In the genomic region with DNA sequence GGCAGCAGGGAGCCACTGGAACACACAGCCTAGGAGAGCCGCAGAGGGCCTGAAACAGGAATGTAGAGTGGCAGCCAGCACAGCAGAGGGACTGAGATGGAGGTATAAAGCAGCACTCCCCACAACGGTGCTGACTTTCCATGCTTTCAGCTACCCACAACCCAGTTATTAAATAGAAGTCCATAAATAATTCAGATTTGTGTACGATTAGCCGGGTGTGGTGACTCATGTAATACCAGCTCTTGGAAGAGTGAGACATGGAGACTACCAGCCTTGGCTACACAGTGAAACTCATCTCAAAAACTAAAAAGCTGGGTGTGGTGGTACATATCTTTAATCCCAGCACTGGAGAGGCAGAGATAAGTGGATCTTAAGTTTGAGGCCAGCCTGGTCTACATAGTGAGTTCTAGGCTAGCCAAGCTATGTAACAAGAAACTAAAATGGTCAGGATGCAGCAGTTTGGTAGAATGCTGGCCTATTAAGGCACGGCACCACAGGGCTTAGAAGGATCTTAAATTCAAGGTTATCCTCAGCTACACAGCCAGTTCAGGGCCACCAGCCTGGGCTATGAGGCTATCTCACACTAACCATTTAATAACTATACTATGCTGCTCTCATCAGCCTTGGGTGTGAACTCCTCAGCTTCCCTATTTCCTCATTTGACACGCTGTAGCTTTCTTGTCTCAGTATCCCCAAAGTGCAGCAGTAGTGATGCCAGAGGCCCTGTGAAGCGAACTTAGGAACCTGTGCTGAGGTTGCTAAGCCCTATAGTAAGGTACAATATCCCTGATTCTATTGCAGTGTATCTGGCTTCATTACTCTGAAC, we compare ENCODE assay signal across 12 mouse cellular contexts. TPM values are rescaled to one million over a fixed set of nuclear protein-coding genes. Genes with fewer than 3 reads are reported as not detected.
DNase-seq lines count a peak whose midpoint lies in the region; ATAC-seq and TF ChIP-seq lines count a peak whose summit lies in the region.
"Had no signal": no experiment of that assay in that cellular context is flagged by ENCODE, and none has a peak within 500 bp of the region (broad histone marks: within the 10 kb centered on the region; RNA-seq: fewer than 3 reads in every experiment).

No protein-coding gene starts in this region.

- no peaks in the 10 kb centered on the region for H3K9me3 ChIP-seq in hindbrain, embryonic 12.5 days (replicated peaks)
- H3K9me3 ChIP-seq in hindbrain, embryonic 11.5 days (ENCODE audit: control insufficient read depth, low read length), result no peaks in the 10 kb centered on the region
- no peaks in the 10 kb centered on the region for H3K9me3 ChIP-seq in midbrain, embryonic 12.5 days
- no peaks in the 10 kb centered on the region for H3K9me3 ChIP-seq in midbrain, embryonic 14.5 days (ENCODE audit: control insufficient read depth, low read length)

- intact Hi-C loops in left cerebral cortex, postnatal 14 days (cut with DNase I), result no loop called here

- TF ChIP-seq CTCF in embryonic fibroblast, embryonic 13.5 days (IDR thresholded peaks at IDR 0.05; ENCODE audit: borderline replicate concordance, insufficient read depth, low read length), result no peak

- H3K27me3 ChIP-seq in hindbrain, embryonic 12.5 days, result no peaks in the 10 kb centered on the region
- H3K27me3 ChIP-seq in hindbrain, embryonic 11.5 days (ENCODE audit: control insufficient read depth, insufficient read depth, low read length), result no peaks in the 10 kb centered on the region
- H3K27me3 ChIP-seq in midbrain, embryonic 12.5 days, result no peaks in the 10 kb centered on the region
- H3K27me3 ChIP-seq in midbrain, embryonic 14.5 days (ENCODE audit: control insufficient read depth, insufficient read depth, low read length), result no peaks in the 10 kb centered on the region

- peak overlapping the region; percentile 97; the same call in 1 of the 2 replicates for H3K9ac ChIP-seq in hindbrain, embryonic 12.5 days
- H3K9ac ChIP-seq in hindbrain, embryonic 11.5 days (ENCODE audit: low read depth, low read length), result no peak overlapping the region
- no peak overlapping the region for H3K9ac ChIP-seq in midbrain, embryonic 12.5 days (replicated peaks)
- no peak overlapping the region for H3K9ac ChIP-seq in midbrain, embryonic 14.5 days (replicated peaks; ENCODE audit: low read length)

- peak; percentile 12; the same call in 1 of the 2 replicates for TF ChIP-seq POLR2A in embryonic fibroblast, embryonic 13.5 days (IDR thresholded peaks at IDR 0.05; ENCODE audit: low read depth, low read length)

- H3K4me2 ChIP-seq in hindbrain, embryonic 12.5 days (replicated peaks), result no peak overlapping the region
- H3K4me2 ChIP-seq in hindbrain, embryonic 11.5 days (replicated peaks; ENCODE audit: low read depth, low read length), result no peak overlapping the region
- H3K4me2 ChIP-seq in midbrain, embryonic 12.5 days (replicated peaks), result peak overlapping the region; percentile 68
- H3K4me2 ChIP-seq in midbrain, embryonic 14.5 days (ENCODE audit: low read length), result no peak overlapping the region

- peaks cover 26% of the 10 kb centered on the region for H3K4me1 ChIP-seq in hindbrain, embryonic 12.5 days
- H3K4me1 ChIP-seq in hindbrain, embryonic 11.5 days (replicated peaks; ENCODE audit: control insufficient read depth, insufficient read depth, low read length), result peaks cover 4% of the 10 kb centered on the region
- peaks cover 29% of the 10 kb centered on the region for H3K4me1 ChIP-seq in midbrain, embryonic 12.5 days
- peaks cover 20% of the 10 kb centered on the region for H3K4me1 ChIP-seq in midbrain, embryonic 14.5 days (ENCODE audit: control insufficient read depth, insufficient read depth, low read length)
- peaks cover 6% of the 10 kb centered on the region; the same call in 1 of the 2 replicates for H3K4me1 ChIP-seq in embryonic fibroblast, embryonic 13.5 days (ENCODE audit: control insufficient read depth, insufficient read depth, low read length)

- DNase-seq in hindbrain, embryonic 11.5 days (ENCODE audit: low spot score), result no peak
- DNase-seq in midbrain, embryonic 14.5 days, result no peak
- DNase-seq in testis, postnatal 14 days (ENCODE audit: low spot score), result no peak
- DNase-seq in left cerebral cortex, postnatal 14 days (ENCODE audit: low spot score in 2 of 2), result no peak
- DNase-seq: kidney, adult 18-20 months had no signal

- no peak overlapping the region for H3K4me3 ChIP-seq in hindbrain, embryonic 12.5 days
- H3K4me3 ChIP-seq in hindbrain, embryonic 11.5 days (ENCODE audit: low read depth, low read length), result no peak overlapping the region
- no peak overlapping the region for H3K4me3 ChIP-seq in midbrain, embryonic 12.5 days
- H3K4me3 ChIP-seq in midbrain, embryonic 14.5 days (replicated peaks; ENCODE audit: low read depth, low read length), result no peak overlapping the region
- no peak overlapping the region for H3K4me3 ChIP-seq in embryonic fibroblast, embryonic 13.5 days (ENCODE audit: insufficient read depth, low read length)

- WGBS in hindbrain, embryonic 12.5 days, result 83% methylated on average over 7 of the region's 7 CpGs
- WGBS in hindbrain, embryonic 11.5 days, result 75% methylated on average over 7 of the region's 7 CpGs
- WGBS in midbrain, embryonic 12.5 days, result 83% methylated on average over 7 of the region's 7 CpGs
- WGBS in midbrain, embryonic 14.5 days, result 74% methylated on average over 7 of the region's 7 CpGs

- ATAC-seq in hindbrain, embryonic 12.5 days (ENCODE audit: low FRiP score), result no peak
- no peak for ATAC-seq in hindbrain, embryonic 11.5 days (ENCODE audit: low FRiP score)
- no peak for ATAC-seq in midbrain, embryonic 12.5 days (ENCODE audit: low FRiP score, low read depth)
- no peak for ATAC-seq in midbrain, embryonic 14.5 days (ENCODE audit: low FRiP score, low TSS enrichment)

- H3K27ac ChIP-seq in hindbrain, embryonic 12.5 days, result 0 out of 2 replicates have a peak overlapping the region, but pooled peaks have one; percentile 92
- no peak overlapping the region for H3K27ac ChIP-seq in hindbrain, embryonic 11.5 days (ENCODE audit: low read depth, low read length)
- no peak overlapping the region for H3K27ac ChIP-seq in midbrain, embryonic 12.5 days (replicated peaks)
- H3K27ac ChIP-seq in midbrain, embryonic 14.5 days (replicated peaks; ENCODE audit: low read depth, low read length), result no peak overlapping the region
- peak overlapping the region; percentile 83 for H3K27ac ChIP-seq in embryonic fibroblast, embryonic 13.5 days (ENCODE audit: insufficient read depth, low read length)

- peaks cover 40% of the 10 kb centered on the region for H3K36me3 ChIP-seq in hindbrain, embryonic 12.5 days
- 0 out of 2 replicates have a peak, but pooled peaks cover 7% of the 10 kb centered on the region for H3K36me3 ChIP-seq in hindbrain, embryonic 11.5 days (ENCODE audit: control insufficient read depth, insufficient read depth, low read length)
- H3K36me3 ChIP-seq in midbrain, embryonic 12.5 days, result peaks cover 40% of the 10 kb centered on the region
- H3K36me3 ChIP-seq in midbrain, embryonic 14.5 days (ENCODE audit: control insufficient read depth, insufficient read depth, low read length), result peaks cover 41% of the 10 kb centered on the region

RNA-seq across cellular contexts. Expression of a gene that starts 2.0 kb away (rescaled TPM):
- 19.4 TPM in 2 replicates for polyA plus RNA-seq in hindbrain, embryonic 12.5 days (2016; fragmentation: Nextera tagmentation; extraction: Ambion mirVana)
- polyA plus RNA-seq in hindbrain, embryonic 11.5 days (2014; fragmentation: Nextera tagmentation; extraction: Ambion mirVana), result 7.5 and 8.3 TPM in 2 replicates
- polyA plus RNA-seq in midbrain, embryonic 12.5 days (2016; fragmentation: Nextera tagmentation; extraction: Ambion mirVana), result 15.0 and 16.6 TPM in 2 replicates
- 13.8 and 13.9 TPM in 2 replicates for polyA plus RNA-seq in midbrain, embryonic 14.5 days (2014; fragmentation: Nextera tagmentation; extraction: Ambion mirVana)
- polyA plus RNA-seq in embryonic fibroblast, embryonic 13.5 days (2011; ENCODE audit: insufficient read length, low read depth, missing spikeins), result 28.7 and 29.5 TPM in 2 replicates
- 100 to 1,000 TPM; 151 to 155 TPM for total RNA-seq in left cerebral cortex, postnatal 14 days (2021)

RNA-seq across cellular contexts. Expression of a gene that starts 11.6 kb away (rescaled TPM):
- 99.6 and 102 TPM in 2 replicates for polyA plus RNA-seq in hindbrain, embryonic 12.5 days (2016; fragmentation: Nextera tagmentation; extraction: Ambion mirVana)
- 77.0 and 85.0 TPM in 2 replicates for polyA plus RNA-seq in hindbrain, embryonic 11.5 days (2014; fragmentation: Nextera tagmentation; extraction: Ambion mirVana)
- 112 and 120 TPM in 2 replicates for polyA plus RNA-seq in midbrain, embryonic 12.5 days (2016; fragmentation: Nextera tagmentation; extraction: Ambion mirVana)
- polyA plus RNA-seq in midbrain, embryonic 14.5 days (2014; fragmentation: Nextera tagmentation; extraction: Ambion mirVana), result 80.2 and 81.3 TPM in 2 replicates
- polyA plus RNA-seq in embryonic fibroblast, embryonic 13.5 days (2011; ENCODE audit: insufficient read length, low read depth, missing spikeins), result 43.3 and 58.9 TPM in 2 replicates
- total RNA-seq in left cerebral cortex, postnatal 14 days (2021), result 10 to 100 TPM; 42.1 to 50.2 TPM

RNA-seq across cellular contexts. Expression of a gene that starts 11.6 kb away (rescaled TPM):
- polyA plus RNA-seq in hindbrain, embryonic 12.5 days (2016; fragmentation: Nextera tagmentation; extraction: Ambion mirVana), result 675 and 701 TPM in 2 replicates
- 1,115 and 1,160 TPM in 2 replicates for polyA plus RNA-seq in hindbrain, embryonic 11.5 days (2014; fragmentation: Nextera tagmentation; extraction: Ambion mirVana)
- 869 and 888 TPM in 2 replicates for polyA plus RNA-seq in midbrain, embryonic 12.5 days (2016; fragmentation: Nextera tagmentation; extraction: Ambion mirVana)
- 451 and 457 TPM in 2 replicates for polyA plus RNA-seq in midbrain, embryonic 14.5 days (2014; fragmentation: Nextera tagmentation; extraction: Ambion mirVana)
- 296 and 323 TPM in 2 replicates for polyA plus RNA-seq in embryonic fibroblast, embryonic 13.5 days (2011; ENCODE audit: insufficient read length, low read depth, missing spikeins)
- 100 to 1,000 TPM in 1 of 2 experiments, 10 to 100 TPM in 1; 88.1 to 106 TPM for total RNA-seq in left cerebral cortex, postnatal 14 days (2021)

RNA-seq across cellular contexts. Expression of a gene that starts 19.2 kb away (rescaled TPM):
- polyA plus RNA-seq in hindbrain, embryonic 12.5 days (2016; fragmentation: Nextera tagmentation; extraction: Ambion mirVana), result not detected in 2 replicates
- not detected in 2 replicates for polyA plus RNA-seq in hindbrain, embryonic 11.5 days (2014; fragmentation: Nextera tagmentation; extraction: Ambion mirVana)
- polyA plus RNA-seq in midbrain, embryonic 12.5 days (2016; fragmentation: Nextera tagmentation; extraction: Ambion mirVana), result not detected in 2 replicates
- polyA plus RNA-seq in midbrain, embryonic 14.5 days (2014; fragmentation: Nextera tagmentation; extraction: Ambion mirVana), result not detected in 2 replicates
- polyA plus RNA-seq in embryonic fibroblast, embryonic 13.5 days (2011; ENCODE audit: insufficient read length, low read depth, missing spikeins), result not detected in 2 replicates
- total RNA-seq in left cerebral cortex, postnatal 14 days (2021), result not detected
- total RNA-seq: gastrocnemius, adult 18-20 months; megakaryocyte progenitor cell, adult 5-6 weeks had no signal
- polyA plus RNA-seq: cortical plate, adult 2 months; spleen, adult 2 months had no signal

RNA-seq across cellular contexts. Expression of a gene that starts 21.2 kb away (rescaled TPM):
- polyA plus RNA-seq in hindbrain, embryonic 12.5 days (2016; fragmentation: Nextera tagmentation; extraction: Ambion mirVana), result 1.7 and 3.9 TPM in 2 replicates
- 1.4 and 1.6 TPM in 2 replicates for polyA plus RNA-seq in hindbrain, embryonic 11.5 days (2014; fragmentation: Nextera tagmentation; extraction: Ambion mirVana)
- 1.9 and 3.3 TPM in 2 replicates for polyA plus RNA-seq in midbrain, embryonic 12.5 days (2016; fragmentation: Nextera tagmentation; extraction: Ambion mirVana)
- polyA plus RNA-seq in midbrain, embryonic 14.5 days (2014; fragmentation: Nextera tagmentation; extraction: Ambion mirVana), result 0.86 and 3.3 TPM in 2 replicates
- not detected in 2 replicates for polyA plus RNA-seq in embryonic fibroblast, embryonic 13.5 days (2011; ENCODE audit: insufficient read length, low read depth, missing spikeins)
- not detected for total RNA-seq in left cerebral cortex, postnatal 14 days (2021)
- total RNA-seq: gastrocnemius, adult 18-20 months had no signal
- polyA plus RNA-seq: cortical plate, adult 2 months; spleen, adult 2 months had no signal

Comparison
In these comparisons a context has a peak if more than half of its experiments do, and no peak if none do; other contexts are left out.
1. H3K27ac ChIP-seq: peak in hindbrain, embryonic 12.5 days (single experiment) and embryonic fibroblast, embryonic 13.5 days (single experiment); none in hindbrain, embryonic 11.5 days (single experiment), midbrain, embryonic 12.5 days (single experiment) and midbrain, embryonic 14.5 days (single experiment).